ENCODE assay signal across 8 mouse cellular contexts in genomic region chr1:184032682-184033389, GRCm38 (mm10). TPM values are rescaled to one million over a fixed set of nuclear protein-coding genes. Genes with fewer than 3 reads are reported as not detected.
DNase-seq lines count a peak whose midpoint lies in the region; ATAC-seq and TF ChIP-seq lines count a peak whose summit lies in the region.

No protein-coding gene starts in this region.

- no peak for ATAC-seq in intestine, embryonic 14.5 days (replicated peaks; ENCODE audit: low FRiP score, low TSS enrichment, low read depth)
- ATAC-seq in neural tube, embryonic 12.5 days (ENCODE audit: low FRiP score, low read depth), result no peak

- no peaks in the 10 kb centered on the region for H3K9me3 ChIP-seq in embryonic facial prominence, embryonic 10.5 days
- H3K9me3 ChIP-seq in intestine, embryonic 14.5 days (ENCODE audit: control insufficient read depth, low read length), result no peaks in the 10 kb centered on the region
- H3K9me3 ChIP-seq in neural tube, embryonic 12.5 days, result no peaks in the 10 kb centered on the region

- no peaks in the 10 kb centered on the region for H3K27me3 ChIP-seq in liver, adult 2 months (ENCODE audit: control insufficient read depth, insufficient read depth, low read length)
- peaks cover 32% of the 10 kb centered on the region for H3K27me3 ChIP-seq in embryonic facial prominence, embryonic 10.5 days (replicated peaks; ENCODE audit: low read depth, poor library complexity, severe bottlenecking)
- no peaks in the 10 kb centered on the region for H3K27me3 ChIP-seq in intestine, embryonic 14.5 days (replicated peaks; ENCODE audit: control insufficient read depth, insufficient read depth, low read length)
- no peaks in the 10 kb centered on the region for H3K27me3 ChIP-seq in neural tube, embryonic 12.5 days (replicated peaks)

- peak overlapping the region; percentile 91 for H3K4me3 ChIP-seq in liver, adult 2 months (ENCODE audit: insufficient read depth, low read depth, low read length)
- peak overlapping the region; percentile 86 for H3K4me3 ChIP-seq in embryonic facial prominence, embryonic 10.5 days
- peak overlapping the region; percentile 70 for H3K4me3 ChIP-seq in intestine, embryonic 14.5 days (ENCODE audit: low read depth, low read length)
- H3K4me3 ChIP-seq in neural tube, embryonic 12.5 days, result peak overlapping the region; percentile 59

- H3K27ac ChIP-seq in liver, adult 2 months (replicated peaks; ENCODE audit: insufficient read depth, low read depth, low read length), result peak overlapping the region; percentile 97
- H3K27ac ChIP-seq in embryonic facial prominence, embryonic 10.5 days (replicated peaks), result peak overlapping the region; percentile 96
- peak overlapping the region; percentile 98 for H3K27ac ChIP-seq in intestine, embryonic 14.5 days (ENCODE audit: low read depth)
- H3K27ac ChIP-seq in neural tube, embryonic 12.5 days, result peak overlapping the region; percentile 87

- peaks cover 21% of the 10 kb centered on the region; the same call in 1 of the 2 replicates for H3K79me2 ChIP-seq in liver, adult 2 months (ENCODE audit: control insufficient read depth, insufficient read depth, low read length)

- no peak for DNase-seq in liver, adult 2 months (ENCODE audit: extremely low read depth, low read depth, low spot score)
- no peak for DNase-seq in liver
- no peak for DNase-seq in embryonic facial prominence, embryonic 10.5 days (ENCODE audit: low spot score)
- no peak for DNase-seq in intestine, embryonic 14.5 days (ENCODE audit: low spot score)
- DNase-seq in layer of hippocampus, adult 9-11 months, result no peak
- no peak for DNase-seq in urinary bladder, postnatal 4 days (ENCODE audit: low spot score in 2 of 2)
- no peak for DNase-seq in natural killer cell, adult 2 months (ENCODE audit: low spot score in 2 of 2)

- H3K4me2 ChIP-seq in intestine, embryonic 14.5 days (ENCODE audit: low read length), result peak overlapping the region; percentile 71
- peak overlapping the region; percentile 77 for H3K4me2 ChIP-seq in neural tube, embryonic 12.5 days (replicated peaks)

- TF ChIP-seq POLR2A in liver, adult 2 months (IDR thresholded peaks at IDR 0.05; ENCODE audit: extremely low read depth, insufficient read depth, low read length), result no peak

- H3K4me1 ChIP-seq in liver, adult 2 months (ENCODE audit: control insufficient read depth, insufficient read depth, low read length), result peaks cover 6% of the 10 kb centered on the region; the same call in 1 of the 2 replicates
- H3K4me1 ChIP-seq in embryonic facial prominence, embryonic 10.5 days, result peaks cover 30% of the 10 kb centered on the region
- peaks cover 11% of the 10 kb centered on the region; the same call in 1 of the 2 replicates for H3K4me1 ChIP-seq in intestine, embryonic 14.5 days (replicated peaks; ENCODE audit: control insufficient read depth, insufficient read depth, low read length)
- peaks cover 13% of the 10 kb centered on the region for H3K4me1 ChIP-seq in neural tube, embryonic 12.5 days

- no peaks in the 10 kb centered on the region for H3K36me3 ChIP-seq in liver, adult 2 months (ENCODE audit: control insufficient read depth, insufficient read depth, low read length)
- H3K36me3 ChIP-seq in embryonic facial prominence, embryonic 10.5 days (replicated peaks), result peaks cover 4% of the 10 kb centered on the region; the same call in 1 of the 2 replicates
- H3K36me3 ChIP-seq in intestine, embryonic 14.5 days (ENCODE audit: control insufficient read depth, insufficient read depth, low read length), result peaks cover 11% of the 10 kb centered on the region; the same call in 1 of the 2 replicates
- H3K36me3 ChIP-seq in neural tube, embryonic 12.5 days, result no peaks in the 10 kb centered on the region

- TF ChIP-seq CTCF in liver, adult 2 months (IDR thresholded peaks at IDR 0.05; ENCODE audit: low read depth, low read length), result no peak

- H3K9ac ChIP-seq in liver, adult 2 months (ENCODE audit: low read depth, low read length), result peak overlapping the region; percentile 96
- peak overlapping the region; percentile 88 for H3K9ac ChIP-seq in intestine, embryonic 14.5 days (ENCODE audit: low read length)
- H3K9ac ChIP-seq in neural tube, embryonic 12.5 days, result peak overlapping the region; percentile 78

- 41% methylated on average over 19 of the region's 19 CpGs for WGBS in liver, adult 2 months
- 21% methylated on average over 19 of the region's 19 CpGs for WGBS in embryonic facial prominence, embryonic 10.5 days
- 26% methylated on average over 19 of the region's 19 CpGs for WGBS in intestine, embryonic 14.5 days
- 18% methylated on average over 19 of the region's 19 CpGs for WGBS in neural tube, embryonic 12.5 days

RNA-seq across cellular contexts. Expression of gene 1700056E22Rik, which starts 1.3 kb away (rescaled TPM):
- 0.27 and 0.28 TPM in 2 replicates for total RNA-seq in liver, adult 2 months (2014; rRNA removed)
- polyA plus RNA-seq in liver, adult 2 months (2012; rRNA removed), result 0.83 and 0.99 TPM in 2 replicates
- 0.58 and 1.1 TPM in 2 replicates for polyA plus RNA-seq in embryonic facial prominence, embryonic 10.5 days (2016; fragmentation: Nextera tagmentation; extraction: Ambion mirVana)
- 0.93 and 1.6 TPM in 2 replicates for polyA plus RNA-seq in intestine, embryonic 14.5 days (2014; fragmentation: Nextera tagmentation; extraction: Ambion mirVana)
- 1.5 and 2.1 TPM in 2 replicates for polyA plus RNA-seq in neural tube, embryonic 12.5 days (2016; fragmentation: Nextera tagmentation; extraction: Ambion mirVana)

RNA-seq across cellular contexts. Expression of gene Dusp10, which starts 19.7 kb away (rescaled TPM):
- 2.1 and 3.0 TPM in 2 replicates for total RNA-seq in liver, adult 2 months (2014; rRNA removed)
- polyA plus RNA-seq in liver, adult 2 months (2012; rRNA removed), result 4.5 and 6.5 TPM in 2 replicates
- polyA plus RNA-seq in embryonic facial prominence, embryonic 10.5 days (2016; fragmentation: Nextera tagmentation; extraction: Ambion mirVana), result 3.0 and 3.1 TPM in 2 replicates
- 12.8 and 13.0 TPM in 2 replicates for polyA plus RNA-seq in intestine, embryonic 14.5 days (2014; fragmentation: Nextera tagmentation; extraction: Ambion mirVana)
- polyA plus RNA-seq in neural tube, embryonic 12.5 days (2016; fragmentation: Nextera tagmentation; extraction: Ambion mirVana), result 6.6 and 6.8 TPM in 2 replicates
